Mouse (Mus musculus): ENCODE data around the gene Abca13. TPM values are rescaled to one million over a fixed set of nuclear protein-coding genes. Genes with fewer than 3 reads are reported as not detected.

The Abca13 gene
- polyA plus RNA-seq (2012; rRNA removed), result 0.02 and 0.04 TPM in 2 replicates

DNA sequence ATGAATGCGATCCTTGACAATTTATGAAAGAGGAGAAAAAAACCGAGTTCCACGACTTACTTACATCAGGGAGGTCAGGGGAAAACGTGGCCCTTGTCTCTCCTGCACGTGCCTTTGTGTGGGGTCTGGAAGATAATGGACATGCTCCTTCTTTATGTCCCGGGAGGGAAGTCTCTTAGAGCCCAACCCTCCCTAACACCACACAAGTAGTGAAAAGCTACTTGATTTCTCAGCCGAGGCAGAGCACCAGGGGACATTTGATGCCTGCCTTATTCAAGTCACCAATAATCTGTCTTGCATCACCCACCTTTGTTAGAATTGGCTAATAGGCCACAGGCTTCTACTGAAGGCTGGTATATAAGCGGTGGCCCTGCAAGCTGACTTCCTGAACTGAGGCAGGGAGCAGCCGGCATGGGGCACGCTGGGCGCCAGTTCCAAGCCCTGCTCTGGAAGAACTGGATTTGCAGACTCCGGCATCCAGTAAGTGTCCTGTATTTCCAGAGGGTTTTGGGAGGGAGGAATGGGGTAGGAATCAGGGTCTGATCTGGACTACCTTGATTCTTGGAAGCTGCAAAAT, at the start of gene Abca13:
TSS of gene Abca13 (plus strand) at position 388 of the 577 bp plus-strand sequence.

Other genes starting within 250 kb of the Abca13 start
- gene Pkd1l1, start 218.7 kb upstream of the Abca13 start, polyA plus RNA-seq (2012; rRNA removed), result 0.20 and 0.28 TPM in 2 replicates
- 13.5 and 13.6 TPM in 2 replicates for gene Hus1, start 180.8 kb upstream of the Abca13 start, polyA plus RNA-seq (2012; rRNA removed)
- 0.81 and 0.88 TPM in 2 replicates for gene Gm11992, start 143.3 kb upstream of the Abca13 start, polyA plus RNA-seq (2012; rRNA removed)
- gene Sun3, start 143.0 kb upstream of the Abca13 start, polyA plus RNA-seq (2012; rRNA removed), result 0.14 and 0.15 TPM in 2 replicates
- gene Upp1, start 73.8 kb upstream of the Abca13 start, polyA plus RNA-seq (2012; rRNA removed), result 2.9 and 3.0 TPM in 2 replicates